Mouse (Mus musculus) urinary bladder, adult 2 months (tissue): ENCODE results near the gene Cfl1. TPM values are rescaled to one million over a fixed set of nuclear protein-coding genes. Genes with fewer than 3 reads are reported as not detected.
"Not testable (repeated sequence)": the region's sequence is repeated elsewhere in the genome, so short reads cannot be mapped to it uniquely, and the experiment has no call there.

ENCODE experiments used
- DNase-seq: peaks from one replicate; pipeline ENCODE4 v3.0.0; 2022; ENCODE audit warnings: low spot score
- polyA plus RNA-seq: library from polyadenylated mRNA; depleted of rRNA; stranded (reverse); fragments of >200 nt; gene quantifications from 2 replicates; pipeline ENCODE4 v1.2.3, GENCODE M21; 2012

The Cfl1 gene
- polyA plus RNA-seq, 1 experiment, result 714 TPM

- DNase-seq, result peak; percentile 85
Observed at GRCm38 (mm10) chr19:5488878-5489571, 1.2 kb upstream of the Cfl1 start.

- DNase-seq, result not testable (repeated sequence)
Observed at GRCm38 (mm10) chr19:5489721-5490120, 534 bp upstream of the Cfl1 start.

GRCm38 (mm10) chr19:5490898-5491708 lies 848 bp downstream of the Cfl1 start:
- DNase-seq, result peak; percentile 73

- no peak for DNase-seq
Observed at GRCm38 (mm10) chr19:5492641-5493040, 2.4 kb downstream of the Cfl1 start.

GRCm38 (mm10) chr19:5493301-5493721 lies 3.1 kb downstream of the Cfl1 start:
- DNase-seq, result not testable (repeated sequence)

- DNase-seq, result no peak
Observed at GRCm38 (mm10) chr19:5494314-5494713, 4.1 kb downstream of the Cfl1 start.

- DNase-seq, result no peak
Observed at GRCm38 (mm10) chr19:5495353-5496051, 5.2 kb downstream of the Cfl1 start.

GRCm38 (mm10) chr19:5496052-5496370 lies 5.8 kb downstream of the Cfl1 start:
- DNase-seq, result no peak

GRCm38 (mm10) chr19:5500330-5500875 lies 10.1 kb downstream of the Cfl1 start:
- DNase-seq, result no peak

GRCm38 (mm10) chr19:5503687-5504086 lies 13.4 kb downstream of the Cfl1 start, which contains the start of gene 1700020D05Rik:
TSS of gene 1700020D05Rik (minus strand) at chr19:5503787.
- DNase-seq, result no peak

- DNase-seq, result peak; percentile 89
Observed at GRCm38 (mm10) chr19:5510031-5511026, 20.1 kb downstream of the Cfl1 start, which contains the start of gene Snx32. TSS of gene Snx32 (minus strand) at chr19:5510538.

GRCm38 (mm10) chr19:5511074-5511632 lies 20.9 kb downstream of the Cfl1 start:
- DNase-seq, result no peak

GRCm38 (mm10) chr19:5512091-5513004 lies 22.1 kb downstream of the Cfl1 start:
- no peak for DNase-seq

- no peak for DNase-seq
Observed at GRCm38 (mm10) chr19:5513005-5513349, 22.7 kb downstream of the Cfl1 start.

- DNase-seq, result no peak
Observed at GRCm38 (mm10) chr19:5515840-5516777, 25.9 kb downstream of the Cfl1 start.

- DNase-seq, result no peak
Observed at GRCm38 (mm10) chr19:5516906-5517505, 26.8 kb downstream of the Cfl1 start.

GRCm38 (mm10) chr19:5518721-5519120 lies 28.5 kb downstream of the Cfl1 start:
- DNase-seq, result no peak

- no peak for DNase-seq
Observed at GRCm38 (mm10) chr19:5525204-5525603, 34.9 kb downstream of the Cfl1 start.
